Mouse (Mus musculus) CH12.LX (cell line): Measurements from ENCODE around the gene Cxcr2. TPM values are rescaled to one million over a fixed set of nuclear protein-coding genes. Genes with fewer than 3 reads are reported as not detected.

Experiments
- DNase-seq: peaks from one replicate; pipeline ENCODE4 v3.0.0-alpha.2; 2013; ENCODE audit errors: extremely low read depth
- H3K27ac ChIP-seq: 2 replicates; pipeline ENCODE4 v1.5.1; 2012; ENCODE audit warnings: low read depth, mild to moderate bottlenecking, control low read depth, moderate library complexity; ENCODE audit not compliant: insufficient read depth
- H3K27me3 ChIP-seq: replicated peaks from 2 replicates; pipeline ENCODE3; 2012; ENCODE audit warnings: inconsistent platforms
- H3K36me3 ChIP-seq, 2 experiments: replicated peaks in 1 of 2; 2 replicates each; pipeline versions ENCODE3 to v1.6.1; 2012; ENCODE audit warnings: inconsistent platforms in 1 of 2, low read length in 1 of 2, mild to moderate bottlenecking in 1 of 2, mixed read lengths in 1 of 2, moderate library complexity in 1 of 2; ENCODE audit not compliant: control insufficient read depth in 1 of 2, insufficient read depth in 1 of 2
- H3K4me1 ChIP-seq, 2 experiments: 2 replicates each; pipeline ENCODE4 v1.6.1; 2012; ENCODE audit warnings: inconsistent platforms in 1 of 2, moderate library complexity in 1 of 2; ENCODE audit not compliant: insufficient read depth in 2 of 2, control insufficient read depth in 1 of 2
- H3K4me2 ChIP-seq: 2 replicates; pipeline ENCODE4 v1.6.1; 2012; ENCODE audit warnings: low read depth, mild to moderate bottlenecking, control low read depth; ENCODE audit not compliant: poor library complexity, insufficient read depth, severe bottlenecking
- H3K4me3 ChIP-seq, 3 experiments: fragments of 150-350 bp in 1 of 3; sonication (generic) in 1 of 3; replicated peaks in 1 of 3; 2 replicates each; pipeline versions ENCODE3 to v1.5.1; 2011 to 2012; ENCODE audit warnings: low read depth in 2 of 3, low read length in 2 of 3, mild to moderate bottlenecking in 2 of 3, moderate library complexity in 2 of 3, control low read depth in 1 of 3, improper control_type of control experiment in 1 of 3, inconsistent platforms in 1 of 3, mixed read lengths in 1 of 3; ENCODE audit not compliant: poor library complexity in 1 of 3
- H3K79me2 ChIP-seq: replicated peaks from 2 replicates; pipeline ENCODE4 v1.6.1; 2012; ENCODE audit warnings: mild to moderate bottlenecking, moderate library complexity; ENCODE audit not compliant: control insufficient read depth, poor library complexity, insufficient read depth, severe bottlenecking; ENCODE audit errors: extremely low read depth
- H3K9ac ChIP-seq: 2 replicates; pipeline ENCODE4 v1.6.1; 2012; ENCODE audit warnings: low read depth, mild to moderate bottlenecking, control low read depth, moderate library complexity; ENCODE audit not compliant: insufficient read depth
- H3K9me3 ChIP-seq: replicated peaks from 2 replicates; pipeline ENCODE3; 2012; ENCODE audit warnings: low read length, inconsistent platforms, mixed read lengths
- BHLHE40 ChIP-seq: IDR thresholded peaks from 2 replicates; pipeline ENCODE4 v1.6.1; 2011; ENCODE audit warnings: mild to moderate bottlenecking, low read depth, low read length, improper control_type of control experiment
- CHD2 ChIP-seq: IDR thresholded peaks from 2 replicates; pipeline ENCODE4 v1.6.1; 2011; ENCODE audit warnings: low read length, improper control_type of control experiment
- CTCF ChIP-seq, 2 experiments: IDR thresholded peaks in 1 of 2; conservative IDR thresholded peaks in 1 of 2; 2 replicates each; pipeline ENCODE4 v1.5.1; 2011 to 2012; ENCODE audit warnings: low read depth in 2 of 2, low read length in 2 of 2, improper control_type of control experiment in 1 of 2, inconsistent platforms in 1 of 2, mild to moderate bottlenecking in 1 of 2, moderate library complexity in 1 of 2
- E2F4 ChIP-seq: IDR thresholded peaks from 2 replicates; pipeline ENCODE4 v1.6.1; 2011; ENCODE audit warnings: low read depth, low read length, improper control_type of control experiment; ENCODE audit not compliant: insufficient replicate concordance
- EP300 ChIP-seq: IDR thresholded peaks from 2 replicates; pipeline ENCODE4 v1.6.1; 2011; ENCODE audit warnings: low read length, improper control_type of control experiment
- ETS1 ChIP-seq: conservative IDR thresholded peaks from 2 replicates; pipeline ENCODE4 v1.6.1; 2012; ENCODE audit warnings: low read depth, mild to moderate bottlenecking, inconsistent platforms, low read length, improper control_type of control experiment, moderate library complexity
- HCFC1 ChIP-seq: IDR thresholded peaks from 2 replicates; pipeline ENCODE4 v1.6.1; 2012; ENCODE audit warnings: low read depth, mild to moderate bottlenecking, inconsistent platforms, low read length, improper control_type of control experiment
- IRF4 ChIP-seq: IDR thresholded peaks from 2 replicates; pipeline ENCODE4 v1.6.1; 2014; ENCODE audit warnings: low read depth, mild to moderate bottlenecking, inconsistent platforms, low read length, improper control_type of control experiment
- JUND ChIP-seq: conservative IDR thresholded peaks from 2 replicates; pipeline ENCODE4 v1.6.1; 2011; ENCODE audit warnings: low read depth, low read length, improper control_type of control experiment
- MAX ChIP-seq: IDR thresholded peaks from 2 replicates; pipeline ENCODE4 v1.6.1; 2011; ENCODE audit warnings: low read length, improper control_type of control experiment
- MEF2A ChIP-seq: IDR thresholded peaks from 2 replicates; pipeline ENCODE4 v1.6.1; 2014; ENCODE audit warnings: low read depth, mild to moderate bottlenecking, inconsistent platforms, low read length, improper control_type of control experiment, borderline replicate concordance
- MYC ChIP-seq: IDR thresholded peaks from 2 replicates; pipeline ENCODE4 v1.6.1; 2011; ENCODE audit warnings: low read depth, mild to moderate bottlenecking, improper control_type of control experiment, low read length
- NRF1 ChIP-seq: IDR thresholded peaks from 2 replicates; pipeline ENCODE4 v1.6.1; 2014; ENCODE audit warnings: low read depth, mild to moderate bottlenecking, inconsistent platforms, low read length, improper control_type of control experiment, moderate library complexity
- RAD21 ChIP-seq: IDR thresholded peaks from 2 replicates; pipeline ENCODE4 v1.6.1; 2011; ENCODE audit warnings: low read depth, mild to moderate bottlenecking, low read length, improper control_type of control experiment, moderate library complexity
- RCOR1 ChIP-seq: conservative IDR thresholded peaks from 2 replicates; pipeline ENCODE4 v1.6.1; 2012; ENCODE audit warnings: low read depth, mild to moderate bottlenecking, inconsistent platforms, low read length, improper control_type of control experiment
- SIN3A ChIP-seq: IDR thresholded peaks from 2 replicates; pipeline ENCODE4 v1.6.1; 2012; ENCODE audit warnings: low read length, improper control_type of control experiment, inconsistent platforms
- SMC3 ChIP-seq: IDR thresholded peaks from 2 replicates; pipeline ENCODE4 v1.6.1; 2011; ENCODE audit warnings: low read depth, low read length, improper control_type of control experiment
- TBP ChIP-seq: conservative IDR thresholded peaks from 2 replicates; pipeline ENCODE4 v1.6.1; 2011; ENCODE audit warnings: low read depth, low read length, improper control_type of control experiment
- UBTF ChIP-seq: IDR thresholded peaks from 2 replicates; pipeline ENCODE4 v1.6.1; 2012; ENCODE audit warnings: low read depth, mild to moderate bottlenecking, inconsistent platforms, low read length, improper control_type of control experiment, moderate library complexity
- USF1 ChIP-seq: IDR thresholded peaks from 2 replicates; pipeline ENCODE4 v1.6.1; 2014; ENCODE audit warnings: low read depth, mild to moderate bottlenecking, inconsistent platforms, low read length, improper control_type of control experiment
- USF2 ChIP-seq: conservative IDR thresholded peaks from 2 replicates; pipeline ENCODE4 v1.6.1; 2011; ENCODE audit warnings: low read depth, low read length, improper control_type of control experiment
- ZNF384 ChIP-seq: IDR thresholded peaks from 2 replicates; pipeline ENCODE4 v1.6.1; 2012; ENCODE audit warnings: low read depth, low read length, improper control_type of control experiment, inconsistent platforms
- dilution Hi-C: fragments of 300-500 bp; cut with MboI; formaldehyde crosslinking; loops from 2 replicates; pipeline ENCODE4 v1.14.3; 2020; ENCODE audit warnings: low sequenced_read_pairs; ENCODE audit not compliant: extremely low pct_unique_long_range_greater_than_20kb, extremely low pct_ligation_motif_present
- in situ Hi-C: fragments of 300-500 bp; cut with MboI; formaldehyde crosslinking; loops from 3 replicates; pipeline ENCODE4 v1.14.3; 2019; ENCODE audit warnings: low sequenced_read_pairs, low pct_ligation_motif_present, low pct_unique_long_range_greater_than_20kb, mixed read lengths
- polyA plus RNA-seq: library from polyadenylated mRNA; unstranded; fragments of >175 nt; gene quantifications from 2 replicates; pipeline ENCODE4 v1.2.1, GENCODE M21; 2012; ENCODE audit warnings: low read depth; ENCODE audit not compliant: insufficient read length
- total RNA-seq, 2 experiments: library from RNA; depleted of rRNA; stranded (reverse); fragments of 300-350 nt in 1 of 2; fragments of >200 nt in 1 of 2; gene quantifications; 2 replicates each; pipeline ENCODE4 v1.2.3; 2012 to 2014

Cxcr2 gene
- total RNA-seq (2012; rRNA removed) = 0.17 and 0.29 TPM in 2 replicates
- not detected in 2 replicates for total RNA-seq (2014; rRNA removed)
- polyA plus RNA-seq = 0.10 TPM in 1 of 2 replicates, not detected in the other

- Histone ChIP-seq H3K4me2 (no peak within 1 kb of the TSS), H3K4me3 (no peak within 1 kb of the TSS)
These were observed at the start of gene Cxcr2 for GRCm38 (mm10) chr1:74153461-74154184. Gene Cxcr2, plus strand, starts transcription at chr1:74153989.

DNA sequence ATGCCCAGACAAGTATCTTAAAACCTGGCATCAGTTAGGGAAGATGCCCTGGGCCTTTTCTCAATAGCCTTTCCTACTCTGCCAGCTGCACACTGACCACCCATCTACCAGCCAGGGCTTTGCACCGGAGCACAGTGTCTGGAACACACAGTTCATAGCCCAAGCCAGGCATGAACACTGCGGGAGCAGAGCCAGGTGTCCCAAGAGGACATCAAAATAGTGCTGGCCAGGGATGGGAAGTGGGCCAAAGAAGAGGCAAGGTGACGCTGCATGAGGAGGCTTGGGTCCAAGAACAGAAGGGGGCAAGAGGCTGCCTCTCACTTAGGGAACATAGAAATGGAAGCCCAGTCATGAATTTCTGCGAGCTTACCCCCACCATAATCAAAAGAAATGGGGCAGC, 48.1 kb upstream of the Cxcr2 start:
- no peaks in the 10 kb centered on the region for H3K9me3 ChIP-seq
- H3K4me2 ChIP-seq = no peak overlapping the region
- dilution Hi-C loops = no loop called here
- in situ Hi-C loops = no loop called here
- H3K4me3 ChIP-seq = no peak overlapping the region
- DNase-seq = no peak
- no peaks in the 10 kb centered on the region for H3K36me3 ChIP-seq
- no peak overlapping the region for H3K9ac ChIP-seq
- no peak for TF ChIP-seq SIN3A
- no peak for TF ChIP-seq RCOR1
- TF ChIP-seq IRF4 = no peak
- no peak for TF ChIP-seq RAD21
- no peak for TF ChIP-seq MAX
- no peak for TF ChIP-seq E2F4
- TF ChIP-seq TBP = no peak
- no peak for TF ChIP-seq USF1
- no peak for TF ChIP-seq BHLHE40
- no peak for TF ChIP-seq JUND
- no peak for TF ChIP-seq USF2
- no peaks in the 10 kb centered on the region for H3K79me2 ChIP-seq
- peaks cover 0 to 27% of the 10 kb centered on the region in 2 experiments; a peak in 2 of 4 replicates for H3K4me1 ChIP-seq
- no peak overlapping the region for H3K27ac ChIP-seq
- peaks cover 87% of the 10 kb centered on the region for H3K27me3 ChIP-seq

More at GRCm38 (mm10) chr1:74153461-74154184, at the start of gene Cxcr2:
- H3K9ac ChIP-seq = no peak within 1 kb of the TSS
- peaks cover 3 to 19% of the 10 kb centered on the region in 2 experiments; a peak in 3 of 4 replicates for H3K4me1 ChIP-seq
- H3K9me3 ChIP-seq = no peaks in the 10 kb centered on the region
- dilution Hi-C loops = no loop called here
- H3K27me3 ChIP-seq = peaks cover 5% of the 10 kb centered on the region
- H3K27ac ChIP-seq = no peak within 1 kb of the TSS
- no peak for TF ChIP-seq CTCF (conservative IDR thresholded peaks at IDR 0.05 in 1 of 2, IDR thresholded peaks at IDR 0.05 in 1 of 2; ENCODE audit: low read depth in 2 of 2, low read length in 2 of 2)
- TF ChIP-seq MAX = no peak
- no peak for TF ChIP-seq MEF2A
- TF ChIP-seq MYC = no peak
- TF ChIP-seq RAD21 = no peak
- no peak for TF ChIP-seq NRF1
- no peak for TF ChIP-seq ZNF384
- TF ChIP-seq EP300 = no peak
- no peak for TF ChIP-seq ETS1
- TF ChIP-seq SIN3A = no peak
- no peak for TF ChIP-seq SMC3
- TF ChIP-seq UBTF = no peak
- TF ChIP-seq HCFC1 = no peak
- TF ChIP-seq BHLHE40 = no peak
- TF ChIP-seq CHD2 = no peak
- no peaks in the 10 kb centered on the region for H3K36me3 ChIP-seq
- DNase-seq = no peak
- no peaks in the 10 kb centered on the region for H3K79me2 ChIP-seq
- in situ Hi-C loops = no loop called here
